Mouse (Mus musculus): ENCODE measurements around the gene Gm6614.
"Not testable (repeated sequence)": the region's sequence is repeated elsewhere in the genome, so short reads cannot be mapped to it uniquely, and the experiment has no call there.

Gm6614 gene

GRCm38 (mm10) chr6:142011364-142011955 lies at the start of gene Gm6614:
Gene Gm6614 (minus strand): TSS chr6:142011414.
- no peak for DNase-seq

- DNase-seq = not testable (repeated sequence)
Observed at GRCm38 (mm10) chr6:142058281-142058680, 47.1 kb upstream of the Gm6614 start.

GRCm38 (mm10) chr6:142047689-142048088 lies 36.5 kb upstream of the Gm6614 start:
- no peak for DNase-seq

GRCm38 (mm10) chr6:142045746-142046145 lies 34.5 kb upstream of the Gm6614 start:
- DNase-seq = no peak

- DNase-seq = no peak
Observed at GRCm38 (mm10) chr6:142041896-142042295, 30.7 kb upstream of the Gm6614 start.

- peak; percentile 53 for DNase-seq
Observed at GRCm38 (mm10) chr6:142040306-142041175, 29.3 kb upstream of the Gm6614 start.

GRCm38 (mm10) chr6:142035771-142036170 lies 24.6 kb upstream of the Gm6614 start:
- DNase-seq = peak; percentile 4

- DNase-seq = no peak
Observed at GRCm38 (mm10) chr6:142021671-142022070, 10.5 kb upstream of the Gm6614 start.

GRCm38 (mm10) chr6:141986772-141987171 lies 24.4 kb downstream of the Gm6614 start:
- no peak for DNase-seq

- DNase-seq = no peak
Observed at GRCm38 (mm10) chr6:141984644-141985043, 26.6 kb downstream of the Gm6614 start.

GRCm38 (mm10) chr6:141962420-141962819 lies 48.8 kb downstream of the Gm6614 start:
- DNase-seq = no peak

- DNase-seq = no peak
Observed at GRCm38 (mm10) chr6:141961861-141962260, 49.4 kb downstream of the Gm6614 start.

- no peak for DNase-seq
Observed at GRCm38 (mm10) chr6:141960482-141960881, 50.7 kb downstream of the Gm6614 start.

GRCm38 (mm10) chr6:141946862-141947261 lies 64.4 kb downstream of the Gm6614 start, which contains the start of gene Slco1a1:
Gene Slco1a1 (minus strand): TSS chr6:141946962.
- DNase-seq = no peak

GRCm38 (mm10) chr6:141940451-141940850 lies 70.8 kb downstream of the Gm6614 start:
- no peak for DNase-seq

Measured in lung, postnatal 10 days (tissue).